Mouse (Mus musculus) megakaryocyte, embryonic 14.5 days (primary cell): ENCODE results near the gene Nyap1. TPM values are rescaled to one million over a fixed set of nuclear protein-coding genes. Genes with fewer than 3 reads are reported as not detected.

Source experiments
- H3K27me3 ChIP-seq: replicated peaks from 2 replicates; pipeline ENCODE3; 2012; ENCODE audit warnings: inconsistent platforms
- H3K36me3 ChIP-seq: replicated peaks from 2 replicates; pipeline ENCODE3; 2012; ENCODE audit warnings: low read length, inconsistent platforms, mixed read lengths
- H3K4me1 ChIP-seq: 2 replicates; pipeline ENCODE4 v1.6.1; 2012; ENCODE audit warnings: inconsistent platforms
- H3K4me3 ChIP-seq: replicated peaks from 2 replicates; pipeline ENCODE3; 2012; ENCODE audit warnings: moderate library complexity, mild to moderate bottlenecking, inconsistent platforms
- H3K9me3 ChIP-seq: 2 replicates; pipeline ENCODE4 v1.6.1; 2012; ENCODE audit warnings: inconsistent platforms
- FLI1 ChIP-seq: IDR thresholded peaks from 2 replicates; pipeline ENCODE4 v1.6.1; 2012; ENCODE audit warnings: low read length, inconsistent platforms, mixed read lengths
- GATA1 ChIP-seq: IDR thresholded peaks from 3 replicates; pipeline ENCODE4 v1.6.1; 2012; ENCODE audit warnings: mixed read lengths, low read length, inconsistent platforms, borderline replicate concordance
- polyA plus RNA-seq: library from polyadenylated mRNA; stranded (reverse); fragments of >175 nt; gene quantifications from 2 replicates; pipeline ENCODE4 v1.2.3, GENCODE M21; 2012; ENCODE audit warnings: low replicate concordance; ENCODE audit not compliant: insufficient read depth

Nyap1 gene
- polyA plus RNA-seq, 1 experiment: 5.9 TPM

GRCm38 (mm10) chr5:137699850-137700249 is 41.6 kb downstream of the Nyap1 start:
- no peaks in the 10 kb centered on the region for H3K27me3 ChIP-seq
- H3K4me3 ChIP-seq: no peak overlapping the region
- no peaks in the 10 kb centered on the region for H3K36me3 ChIP-seq
- TF ChIP-seq FLI1: no peak
- H3K9me3 ChIP-seq: no peaks in the 10 kb centered on the region
- H3K4me1 ChIP-seq: peaks cover 73% of the 10 kb centered on the region

DNA sequence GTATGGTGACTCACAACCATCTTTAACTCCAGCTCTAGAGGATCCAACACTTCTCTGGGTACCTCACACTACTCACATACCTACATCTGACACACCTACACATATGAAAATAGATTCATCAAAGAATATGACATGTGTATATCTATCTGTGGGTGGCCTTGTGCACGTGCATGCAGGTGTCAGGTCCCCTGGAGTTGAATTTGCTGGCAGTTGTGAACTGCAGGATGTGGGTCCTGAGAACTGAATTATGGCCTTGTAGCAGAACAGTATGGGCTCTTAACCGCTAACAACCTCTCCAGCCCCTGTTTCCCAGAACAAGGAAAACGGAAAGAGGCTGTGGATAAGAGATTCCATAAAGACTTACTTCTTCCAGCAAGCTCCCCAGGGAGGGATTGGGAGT is 42.3 kb downstream of the Nyap1 start:
- no peaks in the 10 kb centered on the region for H3K36me3 ChIP-seq
- no peak for TF ChIP-seq GATA1
- no peak for TF ChIP-seq FLI1
- peaks cover 76% of the 10 kb centered on the region for H3K4me1 ChIP-seq

GRCm38 (mm10) chr5:137695930-137696329 is 45.5 kb downstream of the Nyap1 start:
- H3K9me3 ChIP-seq: no peaks in the 10 kb centered on the region
- no peaks in the 10 kb centered on the region for H3K27me3 ChIP-seq
- peaks cover 67% of the 10 kb centered on the region for H3K4me1 ChIP-seq
- no peaks in the 10 kb centered on the region for H3K36me3 ChIP-seq
- no peak overlapping the region for H3K4me3 ChIP-seq
- TF ChIP-seq FLI1 (no peak), GATA1 (no peak)

More for the DNA sequence above, 42.3 kb downstream of the Nyap1 start:
- Histone ChIP-seq H3K27me3 (no peaks in the 10 kb centered on the region), H3K9me3 (no peaks in the 10 kb centered on the region), H3K4me3 (no peak overlapping the region)

DNA sequence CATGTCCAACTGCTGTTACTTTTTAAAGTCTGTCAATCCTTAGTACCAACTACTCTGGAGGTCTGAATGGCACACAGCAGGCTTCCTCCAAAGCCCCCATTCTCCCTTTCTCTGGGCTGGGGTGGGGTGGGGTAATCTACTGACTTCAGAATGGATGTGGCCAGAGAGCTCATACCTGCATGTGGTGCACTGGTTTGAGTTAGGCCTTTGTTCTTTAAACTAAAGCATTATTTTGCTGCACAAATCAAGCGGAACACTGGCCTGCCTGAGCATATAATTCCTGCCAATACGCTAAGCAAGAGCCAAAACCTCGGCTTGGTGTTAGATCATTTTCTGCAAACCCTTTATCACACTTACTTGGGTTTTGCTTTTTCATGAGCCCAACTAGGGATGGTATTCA is 46.6 kb downstream of the Nyap1 start:
- peaks cover 67% of the 10 kb centered on the region for H3K4me1 ChIP-seq
- H3K27me3 ChIP-seq: no peaks in the 10 kb centered on the region
- no peak overlapping the region for H3K4me3 ChIP-seq
- TF ChIP-seq FLI1: no peak
- TF ChIP-seq GATA1: no peak
- no peaks in the 10 kb centered on the region for H3K36me3 ChIP-seq
- no peaks in the 10 kb centered on the region for H3K9me3 ChIP-seq

DNA sequence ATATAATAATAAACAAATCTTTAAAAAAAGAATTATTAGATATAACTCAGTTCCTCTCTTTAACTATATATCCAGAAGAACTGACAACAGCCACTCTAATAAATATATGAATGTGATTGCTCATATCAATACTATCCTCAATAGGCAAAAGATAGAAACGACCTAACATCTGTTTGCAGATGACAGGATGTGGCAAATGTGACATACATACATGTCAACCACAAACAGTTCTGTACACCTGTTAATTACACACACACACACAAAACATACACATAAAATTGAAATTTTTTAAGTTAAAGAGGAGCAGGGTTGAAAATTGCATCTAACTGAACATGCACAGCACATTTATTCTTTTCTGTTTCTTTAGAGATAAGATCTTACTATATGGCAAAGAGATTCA is 49.5 kb downstream of the Nyap1 start:
- TF ChIP-seq GATA1 (no peak), FLI1 (no peak)
- H3K4me1 ChIP-seq: peaks cover 70% of the 10 kb centered on the region
- H3K36me3 ChIP-seq: no peaks in the 10 kb centered on the region
- H3K9me3 ChIP-seq: no peaks in the 10 kb centered on the region
- H3K27me3 ChIP-seq: no peaks in the 10 kb centered on the region
- no peak overlapping the region for H3K4me3 ChIP-seq

DNA sequence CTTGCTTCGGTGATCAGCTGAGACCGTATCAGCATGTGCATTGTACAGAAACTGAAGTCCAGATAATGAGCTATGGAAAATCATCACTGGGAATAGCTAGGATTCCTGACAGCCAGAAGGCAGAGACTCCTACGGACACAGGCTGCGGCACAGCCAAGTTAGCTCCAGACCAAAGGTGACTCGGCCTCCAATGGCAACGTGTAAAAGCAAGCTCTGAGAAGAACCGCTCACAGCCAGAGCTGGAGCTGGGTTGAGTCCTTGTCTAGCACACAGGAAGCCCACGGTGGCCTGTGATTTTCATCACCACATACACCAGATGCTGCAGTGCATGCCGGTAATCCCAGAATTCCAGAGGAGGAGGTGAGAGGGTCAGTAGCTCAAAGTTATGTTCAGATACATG is 50.9 kb downstream of the Nyap1 start:
- no peak for TF ChIP-seq GATA1
- no peak for TF ChIP-seq FLI1
- Histone ChIP-seq H3K4me1 (peaks cover 70% of the 10 kb centered on the region), H3K27me3 (no peaks in the 10 kb centered on the region), H3K9me3 (no peaks in the 10 kb centered on the region), H3K36me3 (no peaks in the 10 kb centered on the region), H3K4me3 (no peak overlapping the region)

DNA sequence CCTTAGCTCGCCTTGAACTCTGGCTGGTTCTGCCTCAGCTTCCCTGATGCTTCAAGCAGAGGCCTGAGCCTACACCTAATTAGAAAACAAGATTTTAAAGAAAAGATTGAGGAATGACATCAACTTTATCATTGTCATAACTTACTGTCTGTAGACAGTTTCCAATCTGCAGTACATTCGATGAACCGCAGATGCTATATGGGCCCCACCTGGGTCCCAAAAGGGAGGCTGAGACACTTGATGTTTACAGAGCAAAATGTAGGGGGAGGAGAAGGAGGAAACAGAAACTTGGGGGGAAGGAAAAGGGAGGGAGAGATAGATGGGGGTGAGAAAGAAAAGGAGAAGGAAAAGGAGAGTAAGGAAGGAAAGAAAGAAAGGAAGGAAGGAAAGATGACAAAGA is 51.4 kb downstream of the Nyap1 start:
- Histone ChIP-seq H3K9me3 (no peaks in the 10 kb centered on the region), H3K4me3 (no peak overlapping the region), H3K4me1 (peaks cover 70% of the 10 kb centered on the region), H3K36me3 (no peaks in the 10 kb centered on the region), H3K27me3 (no peaks in the 10 kb centered on the region)
- TF ChIP-seq FLI1 (no peak), GATA1 (no peak)

- Histone ChIP-seq H3K36me3 (peaks cover 13% of the 10 kb centered on the region), H3K4me1 (peaks cover 83% of the 10 kb centered on the region), H3K9me3 (no peaks in the 10 kb centered on the region), H3K4me3 (peak overlapping the region; percentile 83), H3K27me3 (no peaks in the 10 kb centered on the region)
- no peak for TF ChIP-seq GATA1
Observed at GRCm38 (mm10) chr5:137686127-137686790, 55.1 kb downstream of the Nyap1 start.

- no peaks in the 10 kb centered on the region for H3K27me3 ChIP-seq
- peaks cover 18% of the 10 kb centered on the region for H3K36me3 ChIP-seq
- TF ChIP-seq FLI1 (no peak), GATA1 (no peak)
- peak overlapping the region; percentile 83 for H3K4me3 ChIP-seq
- peaks cover 86% of the 10 kb centered on the region for H3K4me1 ChIP-seq
- no peaks in the 10 kb centered on the region for H3K9me3 ChIP-seq
Observed at GRCm38 (mm10) chr5:137685653-137686052, 55.8 kb downstream of the Nyap1 start.

GRCm38 (mm10) chr5:137684294-137685123 is 56.9 kb downstream of the Nyap1 start, which contains the start of gene Agfg2:
Gene Agfg2 (minus strand): TSS chr5:137684726.
- Histone ChIP-seq H3K4me1 (peaks cover 82% of the 10 kb centered on the region), H3K36me3 (peaks cover 27% of the 10 kb centered on the region), H3K4me3 (peak within 1 kb of the TSS; percentile 98), H3K27me3 (no peaks in the 10 kb centered on the region), H3K9me3 (no peaks in the 10 kb centered on the region)
- TF ChIP-seq GATA1 (no peak), FLI1 (no peak; the same call in 1 of the 2 replicates)
